Mouse (Mus musculus): ENCODE measurements at regions not wholly inside any gene's neighbourhood (a gene's known extent, or its start where the extent isn't known, plus 50 kb on each side); places are given as distances from the start of the nearest gene placed in this dataset.

DNA sequence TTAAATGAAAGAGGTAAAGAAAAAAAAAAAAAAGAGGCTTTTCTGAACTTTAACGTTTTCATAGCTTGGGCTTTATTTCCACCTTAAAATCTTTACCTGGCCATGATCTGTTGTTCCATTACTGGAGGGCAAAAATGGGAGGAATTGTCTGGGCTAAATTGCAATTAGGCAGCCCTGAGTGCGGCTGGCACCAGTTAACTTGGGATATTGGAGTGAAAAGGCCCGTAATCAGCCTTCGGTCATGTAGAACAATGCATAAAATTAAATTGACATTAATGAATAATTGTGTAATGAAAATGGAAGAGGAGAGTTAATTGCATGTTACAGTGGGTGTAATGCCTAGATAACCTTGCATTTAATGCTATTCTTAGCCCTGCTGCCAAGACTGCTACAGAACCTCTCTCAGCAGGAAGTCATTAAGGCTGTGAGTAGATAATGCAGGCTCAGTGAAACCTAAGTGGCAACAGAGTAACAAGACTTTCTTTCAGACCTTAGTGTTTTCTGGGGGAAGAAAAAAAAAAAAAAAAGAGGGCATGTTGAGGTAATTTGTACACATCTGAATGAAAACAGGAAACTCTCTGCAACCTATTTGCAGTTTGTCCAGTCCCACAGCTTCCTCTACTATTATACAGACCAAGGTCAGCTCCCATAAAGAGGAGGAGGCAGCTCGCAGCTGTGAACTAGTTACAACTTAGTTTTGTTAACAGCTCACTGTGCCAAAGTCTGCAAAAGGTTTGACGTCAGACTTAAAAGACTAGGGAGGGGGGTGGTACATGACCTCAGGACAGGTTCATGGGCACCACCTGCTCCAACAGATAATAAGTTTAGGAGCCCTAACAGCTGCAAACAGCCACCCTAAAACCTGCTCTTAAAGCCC lies 290.4 kb downstream of the Lmo4 start:
- Histone ChIP-seq H3K79me2 (ENCODE audit: control insufficient read depth, insufficient read depth, low read length, poor library complexity) (no peaks in the 10 kb centered on the region), H3K9ac (ENCODE audit: control insufficient read depth, low read depth, low read length, poor library complexity, severe bottlenecking) (no peak overlapping the region), H3K27me3 (ENCODE audit: control insufficient read depth in 1 of 2, insufficient read depth in 2 of 2, low read length in 2 of 2) (no peaks in the 10 kb centered on the region), H3K27ac (ENCODE audit: control insufficient read depth, low read depth, low read length) (no peak overlapping the region), H3K36me3 (ENCODE audit: control insufficient read depth in 1 of 2, insufficient read depth in 2 of 2, low read length in 2 of 2) (no peaks in the 10 kb centered on the region), H3K9me3 (replicated peaks; ENCODE audit: insufficient read depth, low read length) (no peaks in the 10 kb centered on the region), H3K4me1 (ENCODE audit: control insufficient read depth in 1 of 2, insufficient read depth in 2 of 2, low read length in 2 of 2) (no peaks in the 10 kb centered on the region), H3K4me3 (ENCODE audit: control insufficient read depth in 1 of 2, insufficient read depth in 1 of 2, low read depth in 2 of 2, low read length in 2 of 2) (no peak overlapping the region)
- DNase-seq (ENCODE audit: low read depth, low spot score), result no peak
- TF ChIP-seq UBTF (IDR thresholded peaks at IDR 0.05; ENCODE audit: borderline replicate concordance, insufficient read depth, low read depth, low read length) (no peak), MAFK (IDR thresholded peaks at IDR 0.05; ENCODE audit: borderline replicate concordance, low read depth, low read length) (no peak)

DNA sequence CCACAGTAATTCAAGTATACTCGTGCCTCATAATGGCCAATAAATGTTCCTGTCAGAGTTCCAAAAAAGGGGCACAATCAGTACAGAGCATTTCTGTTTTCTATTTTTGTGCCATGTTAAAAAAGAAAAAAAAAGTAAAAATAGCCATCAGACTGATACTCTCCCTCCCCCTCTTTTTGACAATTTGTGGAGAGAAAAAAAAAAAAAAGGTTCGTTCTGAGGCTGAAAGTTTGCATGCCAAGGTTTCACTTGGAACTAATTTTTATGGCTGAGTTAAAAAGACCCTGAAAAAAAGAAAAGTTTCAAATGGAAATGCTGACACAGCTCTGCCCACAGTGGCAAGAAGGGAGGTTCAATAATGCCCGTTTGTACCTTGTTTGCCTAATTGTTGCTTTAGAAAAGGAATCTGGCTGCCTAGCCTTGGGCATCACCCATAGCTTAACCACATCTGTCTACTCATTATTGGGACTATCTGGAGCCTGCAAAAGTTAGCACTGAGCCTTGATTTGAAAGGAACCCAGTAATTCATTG lies 291.9 kb downstream of the Lmo4 start:
- TF ChIP-seq SMC3 (IDR thresholded peaks at IDR 0.05; ENCODE audit: low read depth, low read length), result no peak
- TF ChIP-seq POLR2AphosphoS5 (IDR thresholded peaks at IDR 0.05; ENCODE audit: borderline replicate concordance, low read depth, low read length), result no peak
- no peak for TF ChIP-seq GABPA (IDR thresholded peaks at IDR 0.05; ENCODE audit: low read depth, low read length)
- no peak for TF ChIP-seq ELF1 (IDR thresholded peaks at IDR 0.05; ENCODE audit: low read depth, low read length)
- TF ChIP-seq MAX (IDR thresholded peaks at IDR 0.05; ENCODE audit: low read length), result no peak
- TF ChIP-seq ETS1 (IDR thresholded peaks at IDR 0.05; ENCODE audit: low read depth, low read length), result no peak
- TF ChIP-seq USF2 (IDR thresholded peaks at IDR 0.05; ENCODE audit: borderline replicate concordance in 1 of 2, insufficient read depth in 1 of 2, low read depth in 1 of 2, low read length in 2 of 2), result no peak
- TF ChIP-seq CHD1 (IDR thresholded peaks at IDR 0.05; ENCODE audit: low read depth, low read length), result no peak
- H3K27ac ChIP-seq (ENCODE audit: control insufficient read depth, low read depth, low read length), result no peak overlapping the region
- no peak overlapping the region for H3K9ac ChIP-seq (ENCODE audit: control insufficient read depth, low read depth, low read length, poor library complexity, severe bottlenecking)
- H3K4me1 ChIP-seq (ENCODE audit: control insufficient read depth in 1 of 2, insufficient read depth in 2 of 2, low read length in 2 of 2), result no peaks in the 10 kb centered on the region
- H3K36me3 ChIP-seq (ENCODE audit: control insufficient read depth in 1 of 2, insufficient read depth in 2 of 2, low read length in 2 of 2), result no peaks in the 10 kb centered on the region
- DNase-seq (ENCODE audit: low read depth, low spot score), result no peak
- H3K27me3 ChIP-seq (ENCODE audit: control insufficient read depth in 1 of 2, insufficient read depth in 2 of 2, low read length in 2 of 2), result no peaks in the 10 kb centered on the region
- H3K9me3 ChIP-seq (replicated peaks; ENCODE audit: insufficient read depth, low read length), result no peaks in the 10 kb centered on the region
- no peaks in the 10 kb centered on the region for H3K79me2 ChIP-seq (ENCODE audit: control insufficient read depth, insufficient read depth, low read length, poor library complexity)
- H3K4me3 ChIP-seq (ENCODE audit: control insufficient read depth in 1 of 2, insufficient read depth in 1 of 2, low read depth in 2 of 2, low read length in 2 of 2), result no peak overlapping the region

DNA sequence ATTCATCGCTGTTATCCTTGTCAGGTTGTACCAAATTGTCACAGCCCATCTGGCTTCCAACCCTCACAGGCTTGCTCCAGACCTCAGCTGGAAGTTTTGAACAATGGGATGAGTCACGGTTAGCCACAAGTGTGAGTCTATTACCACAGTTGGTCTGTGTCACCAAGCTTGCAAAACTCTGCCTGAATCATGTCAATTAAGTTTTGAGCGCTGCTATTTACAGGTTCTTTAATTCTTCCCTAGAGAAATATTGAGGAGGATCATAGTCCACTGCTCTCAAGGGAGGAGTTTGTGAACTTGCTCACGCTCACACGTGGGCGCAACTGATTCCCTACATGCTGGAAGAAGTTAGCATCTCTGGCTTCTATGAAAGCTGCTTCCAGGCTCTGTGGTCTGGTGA lies 292.6 kb downstream of the Lmo4 start:
- H3K4me3 ChIP-seq (ENCODE audit: control insufficient read depth in 1 of 2, insufficient read depth in 1 of 2, low read depth in 2 of 2, low read length in 2 of 2), result no peak overlapping the region
- no peaks in the 10 kb centered on the region for H3K9me3 ChIP-seq (replicated peaks; ENCODE audit: insufficient read depth, low read length)
- H3K79me2 ChIP-seq (ENCODE audit: control insufficient read depth, insufficient read depth, low read length, poor library complexity), result no peaks in the 10 kb centered on the region
- H3K9ac ChIP-seq (ENCODE audit: control insufficient read depth, low read depth, low read length, poor library complexity, severe bottlenecking), result no peak overlapping the region
- DNase-seq (ENCODE audit: low read depth, low spot score), result no peak
- no peaks in the 10 kb centered on the region for H3K27me3 ChIP-seq (ENCODE audit: control insufficient read depth in 1 of 2, insufficient read depth in 2 of 2, low read length in 2 of 2)
- TF ChIP-seq E2F4 (IDR thresholded peaks at IDR 0.05; ENCODE audit: borderline replicate concordance, low read depth, low read length) (no peak), TCF12 (IDR thresholded peaks at IDR 0.05; ENCODE audit: low read depth, low read length) (no peak), BHLHE40 (IDR thresholded peaks at IDR 0.05; ENCODE audit: borderline replicate concordance, low read depth, low read length) (no peak), KAT2A (conservative IDR thresholded peaks at IDR 0.05; ENCODE audit: low read depth, low read length) (no peak), MXI1 (IDR thresholded peaks at IDR 0.05; ENCODE audit: low read depth, low read length) (no peak), RAD21 (IDR thresholded peaks at IDR 0.05; ENCODE audit: low read depth, low read length) (no peak), GATA1 (IDR thresholded peaks at IDR 0.05; ENCODE audit: low read depth, low read length) (no peak), NELFE (IDR thresholded peaks at IDR 0.05; ENCODE audit: low read depth, low read length) (no peak), POLR2AphosphoS5 (IDR thresholded peaks at IDR 0.05; ENCODE audit: borderline replicate concordance, low read depth, low read length) (no peak), ZMIZ1 (IDR thresholded peaks at IDR 0.05; ENCODE audit: low read depth, low read length) (no peak), MAZ (IDR thresholded peaks at IDR 0.05; ENCODE audit: low read depth, low read length) (no peak), CHD2 (IDR thresholded peaks at IDR 0.05; ENCODE audit: low read length) (no peak), ETS1 (IDR thresholded peaks at IDR 0.05; ENCODE audit: low read depth, low read length) (no peak), ZC3H11A (IDR thresholded peaks at IDR 0.05; ENCODE audit: low read depth, low read length) (no peak), CTCF (IDR thresholded peaks at IDR 0.05 in 2 of 3, conservative IDR thresholded peaks at IDR 0.05 in 1 of 3; ENCODE audit: control insufficient read depth in 1 of 3, insufficient read depth in 1 of 3, low read depth in 2 of 3, low read length in 3 of 3, poor library complexity in 1 of 3, severe bottlenecking in 1 of 3) (no peak), SMC3 (IDR thresholded peaks at IDR 0.05; ENCODE audit: low read depth, low read length) (no peak)
- H3K4me1 ChIP-seq (ENCODE audit: control insufficient read depth in 1 of 2, insufficient read depth in 2 of 2, low read length in 2 of 2), result no peaks in the 10 kb centered on the region
- no peak overlapping the region for H3K27ac ChIP-seq (ENCODE audit: control insufficient read depth, low read depth, low read length)
- H3K36me3 ChIP-seq (ENCODE audit: control insufficient read depth in 1 of 2, insufficient read depth in 2 of 2, low read length in 2 of 2), result no peaks in the 10 kb centered on the region
